Mouse (Mus musculus): Measurements from ENCODE around the gene Lztfl1.

DNA sequence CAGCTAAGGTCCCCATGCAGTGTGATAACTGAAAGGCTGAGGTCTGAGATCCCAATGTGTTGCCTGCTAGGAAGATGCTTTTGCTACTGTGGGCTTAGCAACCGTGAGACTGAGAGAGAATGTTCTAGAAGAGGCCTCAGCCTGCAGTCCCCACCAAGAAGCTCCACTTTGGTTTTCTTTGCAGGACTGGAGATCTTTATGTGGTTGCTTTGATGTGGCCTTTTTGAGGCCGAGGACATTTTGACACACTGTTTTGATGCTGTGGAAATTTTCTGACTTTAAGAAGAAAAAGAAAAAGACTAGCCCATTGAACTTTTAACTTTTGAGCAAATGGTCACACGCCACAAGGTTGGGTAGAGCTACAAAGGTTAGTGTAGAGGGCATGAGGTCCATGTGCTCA, 43.3 kb upstream of the Lztfl1 start:
- TF ChIP-seq POLR2A (IDR thresholded peaks at IDR 0.05; ENCODE audit: low read depth, low read length) (no peak), CTCF (IDR thresholded peaks at IDR 0.05; ENCODE audit: borderline replicate concordance, insufficient read depth, low read length) (no peak)
